25 mouse cellular contexts compared by ENCODE assay signal in the genomic region with DNA sequence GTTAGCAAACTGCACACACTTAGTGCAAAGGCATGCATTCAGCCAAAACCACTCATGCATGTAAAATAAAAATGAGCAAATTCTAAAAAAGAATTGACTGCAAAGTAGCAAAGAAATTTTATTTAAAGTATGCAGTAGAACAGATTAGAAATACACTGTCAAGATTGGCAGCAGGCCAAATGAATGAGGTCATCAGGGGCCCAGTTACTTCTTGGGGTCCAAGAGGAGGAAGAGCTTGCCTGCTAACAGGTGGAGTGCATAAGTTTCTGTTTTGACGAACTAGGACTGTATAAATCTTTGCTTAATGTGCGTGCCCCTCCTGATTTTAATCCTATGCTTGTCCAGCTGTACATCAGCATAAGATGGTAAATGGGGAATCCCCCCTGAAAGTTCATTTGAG.
DNase-seq lines count a peak whose midpoint lies in the region; ATAC-seq and TF ChIP-seq lines count a peak whose summit lies in the region.
"Had no signal": no experiment of that assay in that cellular context is flagged by ENCODE, and none has a peak within 500 bp of the region (broad histone marks: within the 10 kb centered on the region; RNA-seq: fewer than 3 reads in every experiment).

No protein-coding gene starts in this region.

- H3K4me3 ChIP-seq in intestine, embryonic 14.5 days (ENCODE audit: low read depth, low read length) = no peak overlapping the region
- no peak overlapping the region for H3K4me3 ChIP-seq in intestine, postnatal 0 days (ENCODE audit: low read depth, low read length)
- H3K4me3 ChIP-seq in stomach, postnatal 0 days (ENCODE audit: low read depth, low read length) = no peak overlapping the region
- H3K4me3 ChIP-seq: forebrain, embryonic 12.5 days; gastrocnemius, adult 2 months; heart, embryonic 10.5 days; hindbrain, embryonic 15.5 days; limb, embryonic 12.5 days; liver, embryonic 12.5 days; myocyte; neural tube, embryonic 13.5 days had no signal

- H3K4me2 ChIP-seq in intestine, embryonic 14.5 days (ENCODE audit: low read length) = no peak overlapping the region
- H3K4me2 ChIP-seq in intestine, postnatal 0 days (replicated peaks; ENCODE audit: low read depth) = no peak overlapping the region
- no peak overlapping the region for H3K4me2 ChIP-seq in stomach, postnatal 0 days (replicated peaks; ENCODE audit: low read depth)
- H3K4me2 ChIP-seq: forebrain, embryonic 12.5 days; hindbrain, embryonic 15.5 days; limb, embryonic 12.5 days; liver, embryonic 12.5 days; neural tube, embryonic 13.5 days had no signal

- H3K4me1 ChIP-seq in intestine, embryonic 14.5 days (replicated peaks; ENCODE audit: control insufficient read depth, insufficient read depth, low read length) = peaks cover 11% of the 10 kb centered on the region; the same call in 1 of the 2 replicates
- 0 out of 2 replicates have a peak, but pooled peaks cover 4% of the 10 kb centered on the region for H3K4me1 ChIP-seq in intestine, postnatal 0 days (replicated peaks; ENCODE audit: control insufficient read depth, insufficient read depth, low read length)
- H3K4me1 ChIP-seq in stomach, postnatal 0 days (replicated peaks; ENCODE audit: control insufficient read depth, insufficient read depth) = no peaks in the 10 kb centered on the region
- H3K4me1 ChIP-seq: forebrain, embryonic 12.5 days; hindbrain, embryonic 15.5 days; limb, embryonic 12.5 days; liver, embryonic 12.5 days had no signal

- H3K36me3 ChIP-seq in intestine, embryonic 14.5 days (ENCODE audit: control insufficient read depth, insufficient read depth, low read length) = no peaks in the 10 kb centered on the region
- no peaks in the 10 kb centered on the region for H3K36me3 ChIP-seq in intestine, postnatal 0 days (ENCODE audit: control insufficient read depth, insufficient read depth)
- no peaks in the 10 kb centered on the region for H3K36me3 ChIP-seq in stomach, postnatal 0 days (ENCODE audit: control insufficient read depth, insufficient read depth, low read length)
- H3K36me3 ChIP-seq: forebrain, embryonic 12.5 days; hindbrain, embryonic 15.5 days; limb, embryonic 12.5 days; liver, embryonic 12.5 days; neural tube, embryonic 13.5 days had no signal

- no peak for TF ChIP-seq CTCF in intestine, postnatal 0 days (IDR thresholded peaks at IDR 0.05; ENCODE audit: low read depth)
- TF ChIP-seq CTCF in brain, embryonic 14.5 days (IDR thresholded peaks at IDR 0.05; ENCODE audit: borderline replicate concordance, extremely low read depth, insufficient read depth, insufficient read length) = no peak
- TF ChIP-seq CTCF in stomach, postnatal 0 days (IDR thresholded peaks at IDR 0.05; ENCODE audit: low read depth) = no peak

- 41% methylated on average over 2 of the region's 2 CpGs for WGBS in intestine, embryonic 14.5 days
- WGBS in intestine, postnatal 0 days = 20% methylated on average over 2 of the region's 2 CpGs
- WGBS in stomach, postnatal 0 days = 8% methylated on average over 2 of the region's 2 CpGs

- ATAC-seq in intestine, embryonic 14.5 days (replicated peaks; ENCODE audit: low FRiP score, low TSS enrichment, low read depth) = no peak
- ATAC-seq in intestine, postnatal 0 days = no peak
- no peak for ATAC-seq in stomach, postnatal 0 days (ENCODE audit: low FRiP score, low TSS enrichment)
- ATAC-seq: liver, embryonic 12.5 days; midbrain, embryonic 16.5 days had no signal

- TF ChIP-seq POLR2A in brain, embryonic 14.5 days (IDR thresholded peaks at IDR 0.05; ENCODE audit: borderline replicate concordance, extremely low read depth, insufficient read depth, insufficient read length, poor library complexity, severe bottlenecking) = no peak

- DNase-seq in intestine, embryonic 14.5 days (ENCODE audit: low spot score) = peak; percentile 64
- DNase-seq in retina, postnatal 1 day = peak; percentile 21
- DNase-seq in retina, embryonic 14.5 days (ENCODE audit: low spot score) = no peak
- DNase-seq in brain, embryonic 14.5 days (ENCODE audit: low read depth) = peak; percentile 51
- DNase-seq in stomach, postnatal 0 days (ENCODE audit: low spot score) = peak; percentile 39
- DNase-seq in ovary, postnatal 36 days (ENCODE audit: low spot score) = no peak
- DNase-seq: adrenal gland, postnatal 25 days; cerebellum, adult 9-11 months; gastrocnemius, adult 2 months; heart, postnatal 4 days; kidney, adult 18-20 months; lung, adult 18-20 months; lung, postnatal 4 days; right cerebral cortex, postnatal 14 days; spleen, adult 18-20 months; thymus, adult 2 months had no signal

- H3K27ac ChIP-seq in intestine, embryonic 14.5 days (ENCODE audit: low read depth) = no peak overlapping the region
- H3K27ac ChIP-seq in intestine, postnatal 0 days (ENCODE audit: low read depth, low read length) = no peak overlapping the region
- H3K27ac ChIP-seq in stomach, postnatal 0 days (replicated peaks) = no peak overlapping the region
- H3K27ac ChIP-seq: forebrain, embryonic 12.5 days; gastrocnemius, adult 2 months; heart, embryonic 10.5 days; hindbrain, embryonic 15.5 days; limb, embryonic 12.5 days; liver, embryonic 12.5 days; neural tube, embryonic 13.5 days had no signal

- H3K9ac ChIP-seq in intestine, embryonic 14.5 days (ENCODE audit: low read length) = no peak overlapping the region
- no peak overlapping the region for H3K9ac ChIP-seq in intestine, postnatal 0 days (ENCODE audit: low read depth, low read length)
- no peak overlapping the region for H3K9ac ChIP-seq in stomach, postnatal 0 days (ENCODE audit: low read length)
- H3K9ac ChIP-seq: forebrain, embryonic 12.5 days; hindbrain, embryonic 15.5 days; limb, embryonic 12.5 days; liver, embryonic 12.5 days; neural tube, embryonic 13.5 days had no signal

- no peak for TF ChIP-seq EP300 in stomach, postnatal 0 days (optimal IDR thresholded peaks at IDR 0.05)

- no peaks in the 10 kb centered on the region for H3K9me3 ChIP-seq in intestine, embryonic 14.5 days (ENCODE audit: control insufficient read depth, low read length)
- no peaks in the 10 kb centered on the region for H3K9me3 ChIP-seq in intestine, postnatal 0 days (ENCODE audit: control insufficient read depth)
- no peaks in the 10 kb centered on the region for H3K9me3 ChIP-seq in stomach, postnatal 0 days (ENCODE audit: control insufficient read depth, low read length)
- H3K9me3 ChIP-seq: forebrain, embryonic 12.5 days; heart, embryonic 10.5 days; hindbrain, embryonic 15.5 days; limb, embryonic 12.5 days; liver, embryonic 12.5 days; neural tube, embryonic 13.5 days had no signal

- H3K27me3 ChIP-seq in intestine, embryonic 14.5 days (replicated peaks; ENCODE audit: control insufficient read depth, insufficient read depth, low read length) = no peaks in the 10 kb centered on the region
- no peaks in the 10 kb centered on the region for H3K27me3 ChIP-seq in intestine, postnatal 0 days (replicated peaks; ENCODE audit: control insufficient read depth, insufficient read depth, low read length)
- H3K27me3 ChIP-seq in stomach, postnatal 0 days (ENCODE audit: control insufficient read depth, insufficient read depth, low read length) = no peaks in the 10 kb centered on the region
- H3K27me3 ChIP-seq: hindbrain, embryonic 15.5 days; limb, embryonic 12.5 days; liver, embryonic 12.5 days; neural tube, embryonic 13.5 days had no signal

Comparison
In these comparisons a context has a peak if more than half of its experiments do, and no peak if none do; other contexts are left out.
1. DNase-seq: peak in intestine, embryonic 14.5 days (single experiment), retina, postnatal 1 day (single experiment), brain, embryonic 14.5 days (single experiment) and stomach, postnatal 0 days (single experiment); none in retina, embryonic 14.5 days (single experiment) and ovary, postnatal 36 days (single experiment).